Mouse (Mus musculus): ENCODE results near the gene Atp2b1.

DNA sequence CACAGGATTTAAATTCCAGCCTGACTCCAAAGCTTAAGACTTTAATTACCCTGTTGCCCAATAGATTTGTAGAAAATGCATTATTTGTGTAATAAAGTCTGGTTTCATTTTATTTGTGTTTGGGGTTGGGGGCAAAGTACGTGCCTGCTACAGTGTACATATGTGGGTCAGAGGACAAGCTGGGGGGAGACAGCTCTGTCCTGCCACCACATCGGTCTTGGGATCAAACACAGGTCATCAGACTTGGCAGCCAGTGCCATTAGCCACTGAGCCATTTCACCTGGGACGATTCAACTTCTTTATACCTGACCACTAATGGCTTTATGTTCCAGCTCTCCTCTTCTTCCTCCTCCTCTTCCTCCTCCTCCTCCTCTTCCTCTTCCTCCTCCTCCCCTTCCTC lies 124.7 kb downstream of the Atp2b1 start:
- TF ChIP-seq POLR2A (IDR thresholded peaks at IDR 0.05; ENCODE audit: control insufficient read depth, low read depth, low read length) (no peak), CTCF (IDR thresholded peaks at IDR 0.05; ENCODE audit: control insufficient read depth, insufficient read depth, insufficient replicate concordance, low read depth, low read length) (no peak)

Measured in testis, adult 2 months (tissue).